Mouse (Mus musculus) limb, embryonic 12.5 days (tissue): ENCODE measurements around the gene Snx8. TPM values are rescaled to one million over a fixed set of nuclear protein-coding genes. Genes with fewer than 3 reads are reported as not detected.
"Not testable (repeated sequence)": the region's sequence is repeated elsewhere in the genome, so short reads cannot be mapped to it uniquely, and the experiment has no call there.

Source experiments
- ATAC-seq: fragments of 200-750 bp; cut with Nextera tagmentation; 2 replicates; pipeline ENCODE4 v1.8.0; 2017; ENCODE audit warnings: low read depth, moderate TSS enrichment; ENCODE audit not compliant: insufficient number of reproducible peaks, insufficient read depth, low FRiP score, low TSS enrichment
- H3K27ac ChIP-seq: fragments of 300-500 bp; sonication (generic); 2 replicates; pipeline ENCODE4 v1.5.1; 2016; ENCODE audit warnings: mild to moderate bottlenecking, moderate library complexity
- H3K27me3 ChIP-seq: fragments of 300-500 bp; sonication (generic); 2 replicates; pipeline ENCODE4 v1.6.1; 2016; ENCODE audit warnings: mild to moderate bottlenecking, moderate library complexity
- H3K36me3 ChIP-seq: fragments of 300-500 bp; sonication (generic); 2 replicates; pipeline ENCODE4 v1.6.1; 2016; ENCODE audit warnings: mild to moderate bottlenecking, moderate library complexity
- H3K4me1 ChIP-seq: fragments of 300-500 bp; sonication (generic); replicated peaks from 2 replicates; pipeline ENCODE4 v1.6.1; 2016
- H3K4me2 ChIP-seq: fragments of 300-500 bp; sonication (generic); 2 replicates; pipeline ENCODE4 v1.6.1; 2016; ENCODE audit warnings: mild to moderate bottlenecking, moderate library complexity
- H3K4me3 ChIP-seq: fragments of 300-500 bp; sonication (generic); replicated peaks from 2 replicates; pipeline ENCODE4 v1.5.1; 2016; ENCODE audit warnings: mild to moderate bottlenecking
- H3K9ac ChIP-seq: fragments of 300-500 bp; sonication (generic); replicated peaks from 2 replicates; pipeline ENCODE4 v1.6.1; 2016; ENCODE audit warnings: mild to moderate bottlenecking, moderate library complexity
- H3K9me3 ChIP-seq: fragments of 300-500 bp; sonication (generic); 2 replicates; pipeline ENCODE4 v1.6.1; 2016; ENCODE audit warnings: mild to moderate bottlenecking, moderate library complexity
- WGBS: fragments of 180-500 bp; shearing (Covaris S2); methylation state at CpG from one replicate; pipeline ENCODE4 v1.1.7; 2016; 5-methylcytosine and 5-hydroxymethylcytosine counted together
- polyA plus RNA-seq: library from polyadenylated mRNA; unstranded; fragments of >200 nt; fragmentation: Nextera tagmentation; extraction: Ambion mirVana; gene quantifications from 2 replicates; pipeline ENCODE4 v1.2.1, GENCODE M21; 2016

Gene Snx8
- polyA plus RNA-seq, 1 experiment from 2014 or later, result 20.5 TPM

DNA sequence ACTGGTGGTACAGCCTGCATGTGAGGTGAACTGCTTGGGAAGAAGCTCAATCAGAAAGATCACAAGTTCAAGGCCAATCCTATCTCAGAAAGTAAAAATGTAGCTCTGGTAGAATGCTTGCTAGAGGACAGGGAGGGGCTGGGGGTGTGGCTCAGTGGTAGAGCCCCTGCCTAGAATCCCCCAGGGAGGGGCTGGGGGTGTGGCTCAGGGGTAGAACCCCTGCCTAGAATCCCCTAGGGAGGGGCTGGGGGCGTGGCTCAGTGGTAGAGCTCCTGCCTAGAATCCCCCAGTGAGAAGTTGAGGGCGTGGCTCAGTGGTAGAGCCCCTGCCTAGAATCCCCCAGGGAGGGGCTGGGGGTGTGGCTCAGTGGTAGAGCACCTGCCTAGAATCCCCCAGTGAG lies 20.9 kb downstream of the Snx8 start:
- not testable (repeated sequence) for ATAC-seq, H3K27ac ChIP-seq, H3K27me3 ChIP-seq, H3K4me3 ChIP-seq, H3K4me1 ChIP-seq, H3K9me3 ChIP-seq, H3K36me3 ChIP-seq, H3K9ac ChIP-seq, H3K4me2 ChIP-seq
- WGBS, result 90% methylated on average over 2 of the region's 2 CpGs

DNA sequence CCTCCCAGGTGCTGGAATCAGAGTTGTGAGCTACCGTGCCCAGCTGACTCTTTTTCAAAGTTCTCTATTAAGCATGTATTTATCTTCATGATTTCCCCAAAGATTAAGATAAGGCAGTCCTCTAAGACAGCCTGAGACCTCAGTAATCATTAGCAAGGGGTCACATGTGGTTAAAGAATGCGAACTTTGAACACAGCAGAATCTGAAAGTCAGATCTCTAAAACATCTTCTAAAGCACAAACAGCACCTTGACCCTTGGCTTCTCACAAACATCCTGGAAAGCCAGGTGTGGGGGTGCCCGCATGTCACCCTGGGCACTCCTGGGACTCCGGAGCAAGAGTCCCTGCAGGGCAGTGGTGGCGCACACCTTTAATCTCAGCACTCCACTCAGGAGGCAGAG lies 24.6 kb downstream of the Snx8 start:
- WGBS, result 90% methylated on average over 5 of the region's 5 CpGs

DNA sequence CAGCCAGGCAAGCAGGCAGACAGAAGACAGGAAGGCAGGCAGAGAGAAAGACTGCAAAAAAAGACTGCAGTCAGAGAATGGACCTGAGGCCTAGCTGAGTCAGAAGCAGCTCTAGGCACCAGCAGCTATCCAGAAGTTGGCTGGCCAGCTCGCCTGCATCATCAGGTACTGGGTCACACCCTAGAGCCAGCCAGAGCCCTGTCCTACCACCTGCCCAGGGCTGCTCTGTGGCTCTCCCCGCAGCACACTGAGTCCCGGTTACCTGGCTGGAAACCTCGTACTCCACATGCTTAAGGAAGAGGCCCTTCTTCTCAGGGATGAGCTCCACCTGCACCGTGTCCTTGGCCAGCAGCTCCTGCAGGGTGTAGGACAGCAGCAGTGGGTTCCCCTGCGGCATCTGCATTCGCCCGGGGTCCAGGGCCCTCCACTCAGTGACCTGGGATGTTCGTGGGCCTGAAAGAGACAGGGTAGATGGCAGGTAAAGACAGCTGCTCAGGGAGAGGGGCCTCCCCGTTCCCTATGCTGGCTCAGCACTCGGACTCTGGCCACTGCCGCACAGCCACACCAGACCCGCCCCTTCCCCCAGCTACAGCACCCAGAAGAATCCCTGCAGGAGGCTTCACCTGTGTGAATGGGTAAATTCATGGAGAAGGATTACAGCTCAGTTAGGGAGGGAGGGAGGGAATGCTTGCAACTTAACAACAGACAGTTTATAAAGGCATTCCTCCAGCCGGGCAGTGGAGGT lies 29.0 kb downstream of the Snx8 start:
- WGBS, result 79% methylated on average over 14 of the region's 14 CpGs
- ATAC-seq, result no peak
- H3K9ac ChIP-seq, result no peak overlapping the region
- H3K27me3 ChIP-seq, result no peaks in the 10 kb centered on the region
- H3K27ac ChIP-seq, result no peak overlapping the region
- peaks cover 8% of the 10 kb centered on the region; the same call in 1 of the 2 replicates for H3K9me3 ChIP-seq
- H3K4me1 ChIP-seq, result no peaks in the 10 kb centered on the region
- H3K36me3 ChIP-seq, result peaks cover 49% of the 10 kb centered on the region
- no peak overlapping the region for H3K4me2 ChIP-seq
- no peak overlapping the region for H3K4me3 ChIP-seq

More for the DNA sequence above, 24.6 kb downstream of the Snx8 start:
- Histone ChIP-seq H3K9ac (no peak overlapping the region), H3K27ac (no peak overlapping the region), H3K36me3 (peaks cover 17% of the 10 kb centered on the region), H3K9me3 (peaks cover 8% of the 10 kb centered on the region; the same call in 1 of the 2 replicates), H3K4me3 (no peak overlapping the region), H3K4me2 (no peak overlapping the region), H3K4me1 (no peaks in the 10 kb centered on the region), H3K27me3 (no peaks in the 10 kb centered on the region)
- no peak for ATAC-seq

DNA sequence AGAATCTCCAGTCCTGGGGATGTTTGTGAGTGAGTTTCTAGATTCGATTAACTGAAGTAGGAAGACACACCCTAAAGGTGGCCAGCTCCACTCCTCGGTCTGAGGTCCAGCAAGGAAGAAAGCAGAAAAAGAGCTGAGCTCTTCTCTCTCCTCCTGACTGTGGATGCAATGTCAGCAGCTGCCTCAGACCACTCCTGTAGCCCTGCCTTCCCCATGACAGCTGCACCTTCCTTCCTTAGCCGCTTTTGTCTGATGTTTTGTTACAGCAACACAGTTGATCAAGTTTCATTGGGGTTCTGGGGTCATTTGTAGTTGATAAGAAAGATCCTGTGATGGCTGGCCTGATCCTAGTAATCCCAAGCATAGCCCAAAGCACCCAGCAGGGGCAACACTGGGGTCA lies 31.6 kb downstream of the Snx8 start:
- H3K4me2 ChIP-seq, result no peak overlapping the region
- no peak overlapping the region for H3K4me3 ChIP-seq
- WGBS, result 88% methylated on average over 3 of the region's 3 CpGs
- ATAC-seq, result no peak
- no peaks in the 10 kb centered on the region for H3K4me1 ChIP-seq
- no peaks in the 10 kb centered on the region for H3K27me3 ChIP-seq
- no peaks in the 10 kb centered on the region for H3K9me3 ChIP-seq
- H3K27ac ChIP-seq, result no peak overlapping the region
- peaks cover 75% of the 10 kb centered on the region for H3K36me3 ChIP-seq
- H3K9ac ChIP-seq, result no peak overlapping the region

DNA sequence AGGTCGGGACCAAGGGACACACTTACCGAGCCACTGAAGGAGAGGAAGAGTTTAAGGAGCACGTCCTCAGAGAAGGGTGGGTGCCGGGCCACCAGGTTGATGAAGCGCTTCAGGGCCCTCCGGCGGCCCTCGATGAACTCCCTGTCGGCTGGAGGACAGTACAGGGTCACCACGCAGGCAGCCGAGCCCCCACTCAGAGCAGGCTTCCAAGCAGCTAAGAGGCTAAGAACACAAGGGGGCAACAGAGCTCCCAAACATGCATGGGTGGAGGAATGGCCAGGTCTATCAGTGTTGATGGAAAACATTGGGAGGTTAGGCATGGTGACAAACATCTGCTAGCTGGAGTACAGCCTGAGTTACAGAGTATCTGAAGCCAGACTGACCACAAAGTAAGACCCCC lies 33.1 kb downstream of the Snx8 start:
- Histone ChIP-seq H3K27me3 (no peaks in the 10 kb centered on the region), H3K9ac (no peak overlapping the region), H3K4me1 (no peaks in the 10 kb centered on the region), H3K4me3 (no peak overlapping the region), H3K4me2 (no peak overlapping the region), H3K27ac (no peak overlapping the region), H3K9me3 (no peaks in the 10 kb centered on the region), H3K36me3 (peaks cover 89% of the 10 kb centered on the region)
- no peak for ATAC-seq
- WGBS, result 87% methylated on average over 11 of the region's 11 CpGs

DNA sequence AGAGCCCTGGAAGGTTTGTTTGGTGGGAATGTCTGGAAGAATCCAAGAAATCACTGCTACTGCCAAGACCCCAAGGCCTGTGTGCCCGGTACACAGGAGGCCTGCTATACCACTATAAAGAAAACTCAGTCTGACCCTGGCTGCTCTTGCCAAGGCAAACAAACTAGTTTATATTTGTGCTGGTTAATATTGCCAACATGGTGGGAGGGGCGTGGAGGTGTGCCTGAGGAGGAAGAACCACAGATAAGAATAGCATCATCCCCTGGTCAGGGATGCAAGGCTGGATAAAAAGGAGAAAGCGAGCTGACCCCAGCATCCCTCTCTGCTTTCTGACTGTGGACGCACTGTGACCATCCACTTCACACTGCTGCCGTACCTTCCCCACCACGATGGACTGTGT lies 36.7 kb downstream of the Snx8 start:
- Histone ChIP-seq H3K9me3 (no peaks in the 10 kb centered on the region), H3K27ac (no peak overlapping the region), H3K27me3 (no peaks in the 10 kb centered on the region), H3K4me1 (no peaks in the 10 kb centered on the region), H3K4me2 (no peak overlapping the region), H3K4me3 (no peak overlapping the region), H3K9ac (no peak overlapping the region), H3K36me3 (peaks cover 82% of the 10 kb centered on the region)
- no peak for ATAC-seq
- WGBS, result 94% methylated on average over 6 of the region's 6 CpGs

DNA sequence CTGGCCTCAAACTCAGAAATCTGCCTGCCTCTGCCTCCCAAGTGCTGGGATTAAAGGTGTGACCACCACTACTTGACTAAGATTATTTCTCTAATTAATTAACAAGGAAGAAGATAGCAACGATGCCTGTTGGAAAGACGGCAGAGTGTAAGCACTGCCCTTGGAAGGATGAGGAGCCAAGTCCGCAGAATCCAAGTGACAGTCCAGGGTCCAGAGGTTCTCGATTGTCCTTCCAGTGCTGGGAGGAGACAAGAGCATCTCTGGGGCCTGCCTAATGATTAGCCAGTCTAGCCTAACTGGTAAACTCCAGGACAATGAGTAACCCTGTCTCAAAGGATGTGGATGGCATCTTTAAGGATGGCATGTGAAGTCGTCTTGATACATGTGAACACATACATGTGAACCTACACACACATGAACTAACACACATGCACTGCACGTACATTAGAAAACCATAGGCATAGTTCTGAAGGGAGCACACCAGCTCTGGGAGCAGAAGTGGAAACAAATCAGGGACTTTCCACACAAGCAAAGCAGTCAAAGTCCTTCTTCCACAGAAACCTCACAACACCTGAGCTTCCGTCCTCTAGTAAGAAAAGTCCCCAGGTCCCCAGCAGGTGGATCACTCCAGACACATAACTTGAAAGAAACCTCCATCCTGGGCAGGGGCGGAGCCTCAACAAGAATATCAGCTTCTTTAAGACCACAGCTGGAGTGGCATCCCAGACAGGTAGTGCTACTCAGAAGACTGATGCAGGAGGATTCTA lies 38.1 kb downstream of the Snx8 start:
- Histone ChIP-seq H3K4me3 (no peak overlapping the region), H3K4me1 (no peaks in the 10 kb centered on the region), H3K9ac (no peak overlapping the region), H3K9me3 (no peaks in the 10 kb centered on the region), H3K27me3 (no peaks in the 10 kb centered on the region), H3K36me3 (peaks cover 74% of the 10 kb centered on the region), H3K27ac (no peak overlapping the region), H3K4me2 (no peak overlapping the region)
- whole genome bisulfite sequencing, result 90% methylated on average over 8 of the region's 8 CpGs
- ATAC-seq, result no peak

DNA sequence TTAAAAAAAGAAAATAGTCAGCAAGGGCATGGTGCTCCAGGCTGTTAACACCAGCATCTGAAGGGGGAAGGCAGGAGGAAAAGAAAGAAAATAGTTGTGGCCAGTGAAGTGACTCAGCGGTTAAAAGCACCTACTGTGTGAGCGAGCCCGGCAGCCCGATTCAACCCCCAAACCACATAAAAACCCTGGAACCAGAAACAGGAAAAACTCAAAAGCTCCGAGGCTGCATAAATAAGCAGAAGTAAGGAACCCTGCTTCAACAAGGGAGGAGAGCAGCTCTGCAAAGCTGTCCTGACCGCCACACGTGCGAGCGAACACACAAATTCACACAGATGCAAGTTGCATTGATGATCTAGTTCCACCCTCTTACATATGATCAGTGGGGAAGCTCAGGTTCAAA lies 39.2 kb downstream of the Snx8 start:
- no peaks in the 10 kb centered on the region for H3K9me3 ChIP-seq
- ATAC-seq, result no peak
- H3K4me2 ChIP-seq, result no peak overlapping the region
- peaks cover 74% of the 10 kb centered on the region for H3K36me3 ChIP-seq
- H3K27me3 ChIP-seq, result no peaks in the 10 kb centered on the region
- no peaks in the 10 kb centered on the region for H3K4me1 ChIP-seq
- 93% methylated on average over 9 of the region's 9 CpGs for WGBS
- H3K4me3 ChIP-seq, result no peak overlapping the region
- no peak overlapping the region for H3K27ac ChIP-seq
- no peak overlapping the region for H3K9ac ChIP-seq

DNA sequence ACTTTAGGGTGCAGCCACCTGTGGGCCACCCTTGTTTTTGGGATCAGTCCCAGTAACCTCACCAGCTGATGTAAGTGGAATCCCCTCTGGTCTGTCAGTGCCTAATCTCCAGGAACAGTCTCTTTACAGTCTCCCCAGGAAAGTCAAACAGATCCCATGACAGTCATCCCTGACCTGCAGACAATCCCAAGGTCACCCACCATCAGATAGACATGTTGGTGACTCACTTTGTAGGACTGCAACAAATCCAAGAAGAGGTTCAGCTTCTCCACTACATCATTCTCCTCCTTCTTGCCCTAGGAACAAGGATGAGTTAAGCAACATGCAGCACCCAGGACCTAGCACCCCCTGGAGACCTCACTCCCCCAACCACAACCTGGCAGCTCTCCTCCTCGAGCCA lies 43.0 kb downstream of the Snx8 start:
- Histone ChIP-seq H3K36me3 (peaks cover 63% of the 10 kb centered on the region), H3K27ac (no peak overlapping the region), H3K9me3 (no peaks in the 10 kb centered on the region), H3K27me3 (no peaks in the 10 kb centered on the region), H3K4me3 (no peak overlapping the region), H3K4me2 (no peak overlapping the region), H3K9ac (no peak overlapping the region), H3K4me1 (no peaks in the 10 kb centered on the region)
- 77% methylated on average over 1 of the region's 1 CpGs for WGBS
- ATAC-seq, result no peak

DNA sequence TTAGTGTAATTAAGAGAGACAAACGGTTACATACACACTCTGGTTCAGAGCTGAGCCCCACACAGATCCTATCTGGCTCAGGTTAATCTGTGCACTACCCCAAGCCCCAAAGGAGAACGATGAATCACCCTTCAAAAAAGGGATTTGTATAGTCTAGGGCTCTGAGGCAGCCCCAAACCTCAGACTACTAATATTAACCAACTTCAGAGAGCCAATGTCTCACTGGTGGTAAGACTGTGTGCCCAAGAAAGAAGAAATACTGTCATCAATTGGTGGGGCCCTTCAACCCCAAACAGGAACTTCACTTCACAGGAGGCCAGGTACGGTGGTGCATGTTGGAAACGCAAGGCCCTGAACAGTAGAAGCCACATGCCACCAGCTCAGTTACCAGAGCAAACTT lies 43.8 kb downstream of the Snx8 start:
- H3K27ac ChIP-seq, result no peak overlapping the region
- ATAC-seq, result no peak
- H3K27me3 ChIP-seq, result no peaks in the 10 kb centered on the region
- H3K9me3 ChIP-seq, result no peaks in the 10 kb centered on the region
- no peak overlapping the region for H3K9ac ChIP-seq
- WGBS, result 91% methylated on average over 4 of the region's 4 CpGs
- peaks cover 3% of the 10 kb centered on the region for H3K4me1 ChIP-seq
- no peak overlapping the region for H3K4me3 ChIP-seq
- H3K4me2 ChIP-seq, result no peak overlapping the region
- H3K36me3 ChIP-seq, result peaks cover 66% of the 10 kb centered on the region

DNA sequence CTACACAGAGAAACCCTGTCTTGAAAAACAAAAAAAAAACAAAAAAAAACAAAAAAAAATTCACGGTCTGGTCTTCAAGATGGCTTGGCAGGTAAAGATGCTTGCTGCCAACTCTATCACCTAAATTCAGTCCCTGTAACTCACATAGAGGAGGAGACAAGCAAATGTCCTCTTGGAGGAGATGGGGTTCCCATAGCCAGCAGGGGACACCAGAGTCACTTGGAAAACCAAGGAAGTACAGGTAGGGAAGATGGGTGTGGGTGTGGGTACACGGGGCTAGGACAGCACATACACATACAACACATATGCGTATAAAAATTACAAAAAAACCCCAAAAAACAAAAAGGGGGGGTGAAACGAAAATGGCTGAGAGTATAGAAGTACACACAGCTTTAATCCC lies 46.2 kb downstream of the Snx8 start:
- no peaks in the 10 kb centered on the region for H3K27me3 ChIP-seq
- no peak overlapping the region for H3K4me2 ChIP-seq
- peaks cover 8% of the 10 kb centered on the region for H3K4me1 ChIP-seq
- 0 out of 2 replicates have a peak, but pooled peaks cover 4% of the 10 kb centered on the region for H3K9me3 ChIP-seq
- H3K36me3 ChIP-seq, result peaks cover 79% of the 10 kb centered on the region
- 83% methylated on average over 4 of the region's 4 CpGs for WGBS
- no peak overlapping the region for H3K27ac ChIP-seq
- H3K9ac ChIP-seq, result no peak overlapping the region
- H3K4me3 ChIP-seq, result no peak overlapping the region
- ATAC-seq, result no peak
